ENCODE assay signal across 23 mouse cellular contexts in the genomic region with DNA sequence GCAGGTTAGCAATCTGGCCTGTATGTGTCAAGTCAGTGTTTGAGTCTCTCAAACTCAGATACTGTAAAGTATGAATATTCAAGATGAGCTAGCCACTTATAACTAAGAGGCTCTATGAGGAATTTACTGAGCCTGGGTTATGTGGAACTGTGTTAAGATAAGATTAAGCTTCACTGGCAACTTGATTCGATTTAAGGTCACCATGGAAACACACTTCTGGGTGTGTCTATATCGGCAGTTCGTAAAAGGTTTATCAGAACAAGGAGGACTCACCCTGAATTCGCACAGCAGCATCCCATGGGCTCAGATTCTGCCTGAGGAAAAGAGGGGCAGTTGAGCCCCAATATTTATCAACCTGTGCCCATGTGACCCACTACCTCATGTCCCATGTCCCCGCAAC.
DNase-seq lines count a peak whose midpoint lies in the region; ATAC-seq and TF ChIP-seq lines count a peak whose summit lies in the region.
"Had no signal": no experiment of that assay in that cellular context is flagged by ENCODE, and none has a peak within 500 bp of the region (broad histone marks: within the 10 kb centered on the region; RNA-seq: fewer than 3 reads in every experiment).

No protein-coding gene starts in this region.

- no peaks in the 10 kb centered on the region for H3K36me3 ChIP-seq in intestine, embryonic 15.5 days
- no peaks in the 10 kb centered on the region for H3K36me3 ChIP-seq in intestine, postnatal 0 days (ENCODE audit: control insufficient read depth, insufficient read depth)
- H3K36me3 ChIP-seq: embryonic facial prominence, embryonic 10.5 days; embryonic facial prominence, embryonic 12.5 days; forebrain, embryonic 10.5 days; forebrain, embryonic 12.5 days had no signal

- ATAC-seq in intestine, embryonic 15.5 days, result 0 out of 2 replicates have a peak, but pooled peaks have one; percentile 34
- ATAC-seq in intestine, postnatal 0 days, result no peak
- peak; percentile 77 for ATAC-seq in megakaryocyte-erythroid progenitor cell, adult 5-6 weeks (replicated peaks; ENCODE audit: low FRiP score, low TSS enrichment, poor library complexity, severe bottlenecking)
- ATAC-seq: forebrain, embryonic 14.5 days; forebrain, embryonic 16.5 days had no signal

- no peak overlapping the region for H3K4me2 ChIP-seq in intestine, embryonic 15.5 days (replicated peaks)
- no peak overlapping the region for H3K4me2 ChIP-seq in intestine, postnatal 0 days (replicated peaks; ENCODE audit: low read depth)
- H3K4me2 ChIP-seq: embryonic facial prominence, embryonic 12.5 days; forebrain, embryonic 12.5 days had no signal

- H3K27me3 ChIP-seq in intestine, embryonic 15.5 days (replicated peaks), result no peaks in the 10 kb centered on the region
- no peaks in the 10 kb centered on the region for H3K27me3 ChIP-seq in intestine, postnatal 0 days (replicated peaks; ENCODE audit: control insufficient read depth, insufficient read depth, low read length)
- H3K27me3 ChIP-seq: embryonic facial prominence, embryonic 12.5 days; forebrain, embryonic 12.5 days had no signal

- TF ChIP-seq CTCF in intestine, postnatal 0 days (IDR thresholded peaks at IDR 0.05; ENCODE audit: low read depth), result no peak
- TF ChIP-seq CTCF in embryonic fibroblast, embryonic 13.5 days (IDR thresholded peaks at IDR 0.05; ENCODE audit: borderline replicate concordance, insufficient read depth, low read length), result no peak

- no peak overlapping the region for H3K27ac ChIP-seq in intestine, embryonic 15.5 days
- H3K27ac ChIP-seq in intestine, postnatal 0 days (ENCODE audit: low read depth, low read length), result no peak overlapping the region
- H3K27ac ChIP-seq in embryonic fibroblast, embryonic 13.5 days (ENCODE audit: insufficient read depth, low read length), result peak overlapping the region; percentile 8; the same call in 1 of the 2 replicates
- H3K27ac ChIP-seq: embryonic facial prominence, embryonic 10.5 days; embryonic facial prominence, embryonic 12.5 days; forebrain, embryonic 10.5 days; forebrain, embryonic 12.5 days had no signal

- TF ChIP-seq POLR2A in embryonic fibroblast, embryonic 13.5 days (IDR thresholded peaks at IDR 0.05; ENCODE audit: low read depth, low read length), result no peak

- DNase-seq in c-Kit-positive CD71-positive TER-119-negative erythroid progenitor cells, embryonic 14.5 days (ENCODE audit: low read depth), result peak; percentile 7
- DNase-seq in yolk sac, embryonic 10.5 days (ENCODE audit: low spot score), result no peak
- no peak for DNase-seq in embryo, embryonic 11 days
- DNase-seq: adrenal gland, adult 2 months; adrenal gland, postnatal 10 days; adrenal gland, postnatal 25 days; B cell, adult 2 months; cerebellum, adult 11-12 months; cerebellum, adult 2 months; cerebellum, adult 9-10 months; cerebellum, postnatal 10 days; cerebellum, postnatal 25 days had no signal

- no peaks in the 10 kb centered on the region for H3K4me1 ChIP-seq in intestine, embryonic 15.5 days (replicated peaks)
- H3K4me1 ChIP-seq in intestine, postnatal 0 days (replicated peaks; ENCODE audit: control insufficient read depth, insufficient read depth, low read length), result no peaks in the 10 kb centered on the region
- peaks cover 5% of the 10 kb centered on the region for H3K4me1 ChIP-seq in embryonic fibroblast, embryonic 13.5 days (ENCODE audit: control insufficient read depth, insufficient read depth, low read length)

- no peak overlapping the region for H3K4me3 ChIP-seq in intestine, embryonic 15.5 days (replicated peaks)
- no peak overlapping the region for H3K4me3 ChIP-seq in intestine, postnatal 0 days (ENCODE audit: low read depth, low read length)
- no peak overlapping the region for H3K4me3 ChIP-seq in embryonic fibroblast, embryonic 13.5 days (ENCODE audit: insufficient read depth, low read length)
- H3K4me3 ChIP-seq: embryonic facial prominence, embryonic 10.5 days; embryonic facial prominence, embryonic 12.5 days; erythroblast, embryonic 14.5 days; forebrain, embryonic 10.5 days; forebrain, embryonic 12.5 days had no signal

- 61% methylated on average over 5 of the region's 5 CpGs for WGBS in intestine, embryonic 15.5 days
- WGBS in intestine, postnatal 0 days, result 54% methylated on average over 5 of the region's 5 CpGs

- H3K9me3 ChIP-seq in intestine, embryonic 15.5 days, result no peaks in the 10 kb centered on the region
- H3K9me3 ChIP-seq in intestine, postnatal 0 days (ENCODE audit: control insufficient read depth), result no peaks in the 10 kb centered on the region
- H3K9me3 ChIP-seq: embryonic facial prominence, embryonic 10.5 days; embryonic facial prominence, embryonic 12.5 days; forebrain, embryonic 10.5 days; forebrain, embryonic 12.5 days had no signal

- H3K9ac ChIP-seq in intestine, embryonic 15.5 days, result no peak overlapping the region
- no peak overlapping the region for H3K9ac ChIP-seq in intestine, postnatal 0 days (ENCODE audit: low read depth, low read length)
- H3K9ac ChIP-seq: embryonic facial prominence, embryonic 12.5 days; forebrain, embryonic 12.5 days had no signal
